Mouse (Mus musculus): Measurements from ENCODE around the gene Suds3. TPM values are rescaled to one million over a fixed set of nuclear protein-coding genes. Genes with fewer than 3 reads are reported as not detected.
A peak's percentile ranks its signal among the peaks of the same experiment; 100 is the strongest.

Gene Suds3
- polyA plus RNA-seq, 1 experiment from 2014 or later: 36.8 TPM

- Histone ChIP-seq H3K9me3 (replicated peaks; ENCODE audit: control insufficient read depth, low read length) (peaks cover 3% of the 10 kb centered on the region; the same call in 1 of the 2 replicates), H3K27me3 (ENCODE audit: control insufficient read depth, insufficient read depth, low read length) (no peaks in the 10 kb centered on the region), H3K4me2 (peak overlapping the region; percentile 53), H3K4me3 (ENCODE audit: low read depth, low read length) (no peak overlapping the region), H3K9ac (ENCODE audit: low read depth, low read length) (no peak overlapping the region), H3K4me1 (ENCODE audit: control insufficient read depth, insufficient read depth, low read length) (no peaks in the 10 kb centered on the region; the same call in 1 of the 2 replicates), H3K27ac (ENCODE audit: low read depth, low read length) (no peak overlapping the region), H3K36me3 (ENCODE audit: control insufficient read depth, insufficient read depth, low read length) (no peaks in the 10 kb centered on the region)
- no peak for ATAC-seq (replicated peaks; ENCODE audit: insufficient number of reproducible peaks, low FRiP score, low TSS enrichment)
- WGBS (ENCODE audit: insufficient replicate concordance): 42% methylated on average over 13 of the region's 19 CpGs
Observed at GRCm38 (mm10) chr5:117068808-117069497, 47.0 kb downstream of the Suds3 start.

- Histone ChIP-seq H3K4me2 (no peak overlapping the region), H3K27ac (ENCODE audit: low read depth, low read length) (no peak overlapping the region), H3K36me3 (ENCODE audit: control insufficient read depth, insufficient read depth, low read length) (no peaks in the 10 kb centered on the region), H3K9ac (ENCODE audit: low read depth, low read length) (no peak overlapping the region), H3K4me3 (ENCODE audit: low read depth, low read length) (no peak overlapping the region), H3K9me3 (replicated peaks; ENCODE audit: control insufficient read depth, low read length) (peaks cover 3% of the 10 kb centered on the region; the same call in 1 of the 2 replicates), H3K4me1 (ENCODE audit: control insufficient read depth, insufficient read depth, low read length) (no peaks in the 10 kb centered on the region; the same call in 1 of the 2 replicates), H3K27me3 (ENCODE audit: control insufficient read depth, insufficient read depth, low read length) (no peaks in the 10 kb centered on the region)
- no peak for ATAC-seq (replicated peaks; ENCODE audit: insufficient number of reproducible peaks, low FRiP score, low TSS enrichment)
- 72% methylated on average over 13 of the region's 13 CpGs for WGBS (ENCODE audit: insufficient replicate concordance)
Observed at GRCm38 (mm10) chr5:117068181-117068580, 47.7 kb downstream of the Suds3 start.

GRCm38 (mm10) chr5:117061251-117061650 is 54.7 kb downstream of the Suds3 start:
- H3K27me3 ChIP-seq (ENCODE audit: control insufficient read depth, insufficient read depth, low read length): no peaks in the 10 kb centered on the region
- no peaks in the 10 kb centered on the region for H3K4me1 ChIP-seq (ENCODE audit: control insufficient read depth, insufficient read depth, low read length)
- 58% methylated on average over 2 of the region's 2 CpGs for WGBS (ENCODE audit: insufficient replicate concordance)
- no peak overlapping the region for H3K27ac ChIP-seq (ENCODE audit: low read depth, low read length)
- H3K4me3 ChIP-seq (ENCODE audit: low read depth, low read length): no peak overlapping the region
- H3K9ac ChIP-seq (ENCODE audit: low read depth, low read length): no peak overlapping the region
- no peak for ATAC-seq (replicated peaks; ENCODE audit: insufficient number of reproducible peaks, low FRiP score, low TSS enrichment)
- H3K36me3 ChIP-seq (ENCODE audit: control insufficient read depth, insufficient read depth, low read length): no peaks in the 10 kb centered on the region
- no peak overlapping the region for H3K4me2 ChIP-seq
- H3K9me3 ChIP-seq (replicated peaks; ENCODE audit: control insufficient read depth, low read length): peaks cover 2% of the 10 kb centered on the region; the same call in 1 of the 2 replicates

- Histone ChIP-seq H3K4me2 (no peak overlapping the region), H3K9me3 (replicated peaks; ENCODE audit: control insufficient read depth, low read length) (no peaks in the 10 kb centered on the region)
- WGBS (ENCODE audit: insufficient replicate concordance): 71% methylated on average over 18 of the region's 18 CpGs
Observed at GRCm38 (mm10) chr5:117060484-117061130, 55.3 kb downstream of the Suds3 start.

GRCm38 (mm10) chr5:117049940-117050339 is 66.0 kb downstream of the Suds3 start:
- Histone ChIP-seq H3K4me3 (ENCODE audit: low read depth, low read length) (no peak overlapping the region), H3K9me3 (replicated peaks; ENCODE audit: control insufficient read depth, low read length) (no peaks in the 10 kb centered on the region), H3K9ac (ENCODE audit: low read depth, low read length) (no peak overlapping the region), H3K4me1 (ENCODE audit: control insufficient read depth, insufficient read depth, low read length) (no peaks in the 10 kb centered on the region), H3K4me2 (no peak overlapping the region), H3K27me3 (ENCODE audit: control insufficient read depth, insufficient read depth, low read length) (no peaks in the 10 kb centered on the region), H3K36me3 (ENCODE audit: control insufficient read depth, insufficient read depth, low read length) (no peaks in the 10 kb centered on the region), H3K27ac (ENCODE audit: low read depth, low read length) (no peak overlapping the region)
- no peak for ATAC-seq (replicated peaks; ENCODE audit: insufficient number of reproducible peaks, low FRiP score, low TSS enrichment)
- 79% methylated on average over 7 of the region's 7 CpGs for WGBS (ENCODE audit: insufficient replicate concordance)

More at GRCm38 (mm10) chr5:117060484-117061130, 55.3 kb downstream of the Suds3 start:
- Histone ChIP-seq H3K27me3 (ENCODE audit: control insufficient read depth, insufficient read depth, low read length) (no peaks in the 10 kb centered on the region), H3K27ac (ENCODE audit: low read depth, low read length) (no peak overlapping the region), H3K4me3 (ENCODE audit: low read depth, low read length) (no peak overlapping the region), H3K4me1 (ENCODE audit: control insufficient read depth, insufficient read depth, low read length) (no peaks in the 10 kb centered on the region), H3K9ac (ENCODE audit: low read depth, low read length) (no peak overlapping the region), H3K36me3 (ENCODE audit: control insufficient read depth, insufficient read depth, low read length) (no peaks in the 10 kb centered on the region)
- ATAC-seq (replicated peaks; ENCODE audit: insufficient number of reproducible peaks, low FRiP score, low TSS enrichment): no peak

GRCm38 (mm10) chr5:117045101-117045500 is 70.8 kb downstream of the Suds3 start:
- 56% methylated on average over 10 of the region's 10 CpGs for WGBS (ENCODE audit: insufficient replicate concordance)
- Histone ChIP-seq H3K4me3 (ENCODE audit: low read depth, low read length) (no peak overlapping the region), H3K4me1 (ENCODE audit: control insufficient read depth, insufficient read depth, low read length) (no peaks in the 10 kb centered on the region), H3K9me3 (replicated peaks; ENCODE audit: control insufficient read depth, low read length) (no peaks in the 10 kb centered on the region), H3K36me3 (ENCODE audit: control insufficient read depth, insufficient read depth, low read length) (no peaks in the 10 kb centered on the region), H3K27me3 (ENCODE audit: control insufficient read depth, insufficient read depth, low read length) (no peaks in the 10 kb centered on the region), H3K27ac (ENCODE audit: low read depth, low read length) (no peak overlapping the region), H3K4me2 (no peak overlapping the region), H3K9ac (ENCODE audit: low read depth, low read length) (no peak overlapping the region)
- no peak for ATAC-seq (replicated peaks; ENCODE audit: insufficient number of reproducible peaks, low FRiP score, low TSS enrichment)

- H3K27me3 ChIP-seq (ENCODE audit: control insufficient read depth, insufficient read depth, low read length): no peaks in the 10 kb centered on the region
- no peak overlapping the region for H3K9ac ChIP-seq (ENCODE audit: low read depth, low read length)
- H3K4me1 ChIP-seq (ENCODE audit: control insufficient read depth, insufficient read depth, low read length): no peaks in the 10 kb centered on the region
- no peak overlapping the region for H3K4me3 ChIP-seq (ENCODE audit: low read depth, low read length)
- 60% methylated on average over 11 of the region's 11 CpGs for WGBS (ENCODE audit: insufficient replicate concordance)
- no peak overlapping the region for H3K4me2 ChIP-seq
- no peak overlapping the region for H3K27ac ChIP-seq (ENCODE audit: low read depth, low read length)
- no peaks in the 10 kb centered on the region for H3K9me3 ChIP-seq (replicated peaks; ENCODE audit: control insufficient read depth, low read length)
- ATAC-seq (replicated peaks; ENCODE audit: insufficient number of reproducible peaks, low FRiP score, low TSS enrichment): no peak
- no peaks in the 10 kb centered on the region for H3K36me3 ChIP-seq (ENCODE audit: control insufficient read depth, insufficient read depth, low read length)
Observed at GRCm38 (mm10) chr5:117042661-117043060, 73.3 kb downstream of the Suds3 start.
